Mouse (Mus musculus): ENCODE measurements around the gene Rnf168.

DNA sequence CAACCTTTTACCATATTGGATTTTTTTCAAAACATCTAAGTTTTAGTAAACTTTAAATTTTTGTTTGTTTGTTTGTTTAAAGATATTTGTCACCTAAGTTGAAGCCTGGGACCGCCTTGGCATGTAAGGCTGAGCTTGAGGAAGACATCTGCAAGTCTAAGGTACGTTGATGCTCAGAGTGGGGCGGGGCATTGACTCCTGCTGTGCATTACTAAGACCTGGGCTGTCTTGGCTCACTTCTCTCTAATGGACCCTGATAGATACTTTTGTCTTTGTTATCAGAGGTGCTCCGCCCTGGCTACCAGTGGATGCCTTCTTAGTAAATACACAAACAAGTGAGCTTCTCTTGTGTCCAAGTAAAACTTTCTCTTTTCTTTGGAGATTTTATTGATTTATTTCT is 14.6 kb downstream of the Rnf168 start:
- TF ChIP-seq HCFC1 (IDR thresholded peaks at IDR 0.05; ENCODE audit: borderline replicate concordance, insufficient read depth, low read length) (no peak), MAFK (IDR thresholded peaks at IDR 0.05; ENCODE audit: insufficient read depth, low read depth, low read length) (no peak), CHD2 (IDR thresholded peaks at IDR 0.05; ENCODE audit: low read depth, low read length) (no peak), ZNF384 (IDR thresholded peaks at IDR 0.05; ENCODE audit: low read depth, low read length) (no peak), ZC3H11A (IDR thresholded peaks at IDR 0.05; ENCODE audit: borderline replicate concordance, low read depth, low read length) (no peak)

Measured in ES-E14 (cell line).